Mouse (Mus musculus): ENCODE results near the gene Ulk4. TPM values are rescaled to one million over a fixed set of nuclear protein-coding genes. Genes with fewer than 3 reads are reported as not detected.

The Ulk4 gene
- polyA plus RNA-seq (2014; fragmentation: Illumina TruSeq; extraction: RNeasy Lipid Tissue Mini Kit (QIAGEN cat#74804); ENCODE audit: low read depth, low replicate concordance): 0.13 TPM

DNA sequence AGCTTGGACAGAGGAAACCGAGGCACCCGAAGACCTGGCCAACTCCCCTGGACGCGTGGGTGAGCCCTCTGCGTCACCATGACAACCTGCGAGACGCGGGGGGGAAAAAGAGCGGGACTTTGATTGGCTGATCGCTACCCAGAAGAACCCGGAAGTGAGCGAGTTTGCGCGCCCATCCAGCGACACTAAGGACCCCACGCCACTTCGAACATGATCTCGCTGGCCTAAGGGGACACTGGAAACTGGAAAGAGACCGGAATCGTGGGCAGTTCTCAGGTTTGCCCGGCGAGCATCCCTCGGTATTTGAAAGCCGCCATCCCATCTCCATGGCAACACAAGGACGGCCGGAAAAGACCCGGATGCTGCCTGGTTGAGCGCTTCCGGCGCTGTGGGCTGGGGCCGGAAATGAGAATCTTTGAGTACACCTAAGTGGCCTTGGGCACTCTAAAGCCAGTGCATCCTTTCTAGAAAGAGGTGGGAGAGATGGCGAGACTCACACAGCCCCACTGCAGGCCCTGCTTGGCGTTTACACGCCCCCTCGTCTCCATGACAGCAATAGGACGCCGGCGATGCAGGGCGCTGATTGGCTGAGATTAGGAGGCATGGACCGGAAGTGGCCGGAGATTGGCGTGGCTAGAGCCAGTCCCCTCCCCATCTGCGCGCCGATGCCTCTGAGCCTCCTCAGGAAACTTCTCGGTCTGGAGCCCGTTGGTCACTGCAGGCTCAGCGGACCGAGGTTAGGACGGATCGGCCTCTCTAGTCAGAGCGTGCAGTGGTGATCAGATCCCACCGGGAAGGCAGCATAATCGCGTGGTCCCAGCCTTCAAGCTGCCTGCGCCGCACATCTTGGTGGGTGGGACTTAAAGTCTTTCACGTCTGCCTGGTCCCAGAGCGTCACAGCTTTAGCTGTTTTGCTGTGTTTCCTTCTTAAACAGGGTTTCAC, at the start of gene Ulk4:
Gene Ulk4 (minus strand): TSS at position 80 of the 943 bp plus-strand sequence.

DNA sequence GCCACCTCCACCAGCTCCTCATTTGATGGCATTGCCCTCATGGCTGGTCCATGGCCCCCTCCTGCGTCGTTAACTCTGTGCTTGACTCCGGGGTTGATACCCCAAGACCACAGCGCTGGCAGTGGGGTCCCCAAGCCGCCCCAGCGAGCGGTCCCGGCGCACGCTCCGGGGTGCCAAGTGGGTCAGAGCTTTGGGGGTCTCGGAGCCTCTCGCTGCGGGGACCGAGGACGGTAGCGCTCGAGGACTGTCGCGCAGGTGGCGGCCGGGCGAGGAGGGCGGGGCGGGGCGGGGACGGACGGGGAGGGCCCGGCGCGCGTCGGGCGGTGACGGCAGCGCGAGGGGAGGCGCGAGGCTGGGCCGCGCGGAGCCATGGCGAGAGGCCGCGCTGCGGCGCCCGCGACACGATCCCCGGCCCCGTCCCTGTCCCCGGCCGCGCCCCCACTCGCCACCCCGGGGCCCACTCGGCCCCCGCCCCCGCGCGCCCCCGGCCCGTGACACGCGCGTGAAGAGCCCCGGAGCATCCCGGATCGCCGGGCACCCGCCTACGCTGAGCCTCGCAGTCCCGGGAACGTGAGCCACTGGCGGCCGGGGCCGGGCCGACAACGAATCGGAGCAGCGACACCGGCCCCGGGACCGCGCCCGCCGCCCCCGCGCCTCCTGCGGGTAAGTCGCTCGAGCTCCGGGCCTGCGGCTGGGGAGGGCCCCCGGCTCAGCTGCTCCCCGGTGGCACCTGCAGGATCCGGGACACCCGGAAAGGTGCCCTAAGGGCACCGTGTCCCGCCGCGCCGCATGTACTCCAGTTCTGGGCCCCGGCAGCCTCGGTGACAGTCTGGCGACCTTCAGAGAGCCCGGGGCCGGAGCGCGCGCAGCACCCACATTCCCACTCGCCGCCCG, 20.4 kb upstream of the Ulk4 start, which contains the start of gene Trak1:
Gene Trak1 (plus strand): TSS at position 332 of the 894 bp plus-strand sequence.

DNA sequence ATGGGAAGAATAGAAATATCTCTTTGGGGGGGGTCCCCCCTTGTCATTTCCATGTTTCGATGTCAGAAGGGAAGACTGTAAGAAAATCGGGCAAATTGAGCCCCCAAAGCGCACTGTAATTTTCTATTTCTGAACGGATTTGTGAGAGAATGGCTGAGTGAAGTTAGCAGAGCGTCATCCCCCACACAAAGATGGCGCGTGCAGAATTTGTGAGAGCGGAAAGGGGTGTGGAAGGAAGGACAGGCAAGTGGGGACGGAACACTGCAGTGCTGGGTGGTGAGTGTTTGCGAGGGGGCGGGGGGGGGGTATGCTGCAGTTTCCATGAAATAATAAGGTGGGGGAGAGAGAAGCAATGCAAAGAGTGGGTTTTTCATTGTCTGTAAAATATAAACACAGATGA, 347.9 kb downstream of the Ulk4 start, which contains the start of gene Ctnnb1:
Gene Ctnnb1 (plus strand): TSS at position 136 of the 400 bp plus-strand sequence.

Other genes starting within 250 kb of the Ulk4 start
- 58.0 TPM for gene Trak1, start 20.3 kb upstream of the Ulk4 start, polyA plus RNA-seq (2014; fragmentation: Illumina TruSeq; extraction: RNeasy Lipid Tissue Mini Kit (QIAGEN cat#74804); ENCODE audit: low read depth, low replicate concordance)
- 1.3 TPM for gene Cck, start 218.5 kb upstream of the Ulk4 start, polyA plus RNA-seq (2014; fragmentation: Illumina TruSeq; extraction: RNeasy Lipid Tissue Mini Kit (QIAGEN cat#74804); ENCODE audit: low read depth, low replicate concordance)

All from sigmoid colon, adult 10 weeks (tissue).